Mouse (Mus musculus): ENCODE results near the gene Hjurp.

GRCm38 (mm10) chr1:88288789-88289127 is 11.3 kb upstream of the Hjurp start:
- TF ChIP-seq CTCF (IDR thresholded peaks at IDR 0.05; ENCODE audit: control insufficient read depth, insufficient read depth, insufficient replicate concordance, low read depth, low read length) (no peak), POLR2A (IDR thresholded peaks at IDR 0.05; ENCODE audit: control insufficient read depth, low read depth, low read length) (no peak)
